Mouse (Mus musculus) embryonic facial prominence, embryonic 14.5 days (tissue): ENCODE data around the gene Per3. TPM values are rescaled to one million over a fixed set of nuclear protein-coding genes. Genes with fewer than 3 reads are reported as not detected.

ENCODE experiments used
- ATAC-seq: fragments of 200-750 bp; cut with Nextera tagmentation; 2 replicates; pipeline ENCODE4 v1.8.0; 2017; ENCODE audit warnings: low read depth, moderate number of reproducible peaks, moderate TSS enrichment
- DNase-seq: peaks from one replicate; pipeline ENCODE4 v3.0.0-alpha.2; 2015; ENCODE audit warnings: low spot score
- H3K27ac ChIP-seq: fragments of 300-500 bp; sonication (generic); replicated peaks from 2 replicates; pipeline ENCODE4 v1.5.1; 2014; ENCODE audit warnings: low read depth, mild to moderate bottlenecking, low read length, moderate library complexity
- H3K27me3 ChIP-seq: fragments of 300-500 bp; sonication (generic); replicated peaks from 2 replicates; pipeline ENCODE4 v1.6.1; 2014; ENCODE audit warnings: low read length; ENCODE audit not compliant: control insufficient read depth, insufficient read depth
- H3K36me3 ChIP-seq: fragments of 300-500 bp; sonication (generic); 2 replicates; pipeline ENCODE4 v1.6.1; 2014; ENCODE audit warnings: low read length, mixed read lengths; ENCODE audit not compliant: control insufficient read depth, insufficient read depth
- H3K4me1 ChIP-seq: fragments of 300-500 bp; sonication (generic); 2 replicates; pipeline ENCODE4 v1.6.1; 2014; ENCODE audit warnings: antibody characterized with exemption, low read length; ENCODE audit not compliant: control insufficient read depth, insufficient read depth
- H3K4me2 ChIP-seq: fragments of 300-500 bp; sonication (generic); 2 replicates; pipeline ENCODE4 v1.6.1; 2014; ENCODE audit warnings: low read depth, mild to moderate bottlenecking, low read length, moderate library complexity, mixed read lengths
- H3K4me3 ChIP-seq: fragments of 300-500 bp; sonication (generic); 2 replicates; pipeline ENCODE4 v1.5.1; 2014; ENCODE audit warnings: low read depth, mild to moderate bottlenecking, low read length
- H3K9ac ChIP-seq: fragments of 300-500 bp; sonication (generic); 2 replicates; pipeline ENCODE4 v1.6.1; 2014; ENCODE audit warnings: low read depth, mild to moderate bottlenecking, low read length, moderate library complexity, mixed read lengths
- H3K9me3 ChIP-seq: fragments of 300-500 bp; sonication (generic); 2 replicates; pipeline ENCODE4 v1.6.1; 2016; ENCODE audit warnings: low read length; ENCODE audit not compliant: control insufficient read depth
- WGBS: fragments of 180-500 bp; shearing (Covaris S2); extraction: QIAGEN DNeasy Blood & Tissue Kit; methylation state at CpG from one replicate; pipeline ENCODE4 v1.1.7; 2014; 5-methylcytosine and 5-hydroxymethylcytosine counted together
- polyA plus RNA-seq: library from polyadenylated mRNA; unstranded; fragments of >200 nt; fragmentation: Nextera tagmentation; extraction: Ambion mirVana; gene quantifications from 2 replicates; pipeline ENCODE4 v1.2.1, GENCODE M21; 2014

Gene Per3
- polyA plus RNA-seq, 1 experiment from 2014 or later = 6.0 TPM

DNA sequence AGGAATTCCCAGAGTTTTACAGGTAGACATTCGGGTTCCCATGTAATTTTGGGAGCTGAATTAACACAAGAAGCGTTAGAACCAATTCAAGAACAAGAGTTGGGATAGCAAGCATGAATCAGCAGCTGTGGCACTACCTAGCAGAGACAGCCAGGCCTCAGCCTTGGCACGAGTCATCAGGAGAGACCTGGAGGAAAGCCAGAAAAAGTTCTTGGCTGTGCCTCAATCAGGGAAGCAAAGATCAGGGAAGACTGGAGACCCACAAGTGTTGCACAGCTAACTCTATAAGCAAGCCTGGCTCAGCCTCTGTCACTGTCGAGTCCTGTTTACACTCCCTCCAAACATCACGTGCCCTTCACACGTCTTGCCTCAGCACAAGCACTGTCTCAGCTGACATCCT, 82.2 kb downstream of the Per3 start:
- 68% methylated on average over 6 of the region's 6 CpGs for WGBS

DNA sequence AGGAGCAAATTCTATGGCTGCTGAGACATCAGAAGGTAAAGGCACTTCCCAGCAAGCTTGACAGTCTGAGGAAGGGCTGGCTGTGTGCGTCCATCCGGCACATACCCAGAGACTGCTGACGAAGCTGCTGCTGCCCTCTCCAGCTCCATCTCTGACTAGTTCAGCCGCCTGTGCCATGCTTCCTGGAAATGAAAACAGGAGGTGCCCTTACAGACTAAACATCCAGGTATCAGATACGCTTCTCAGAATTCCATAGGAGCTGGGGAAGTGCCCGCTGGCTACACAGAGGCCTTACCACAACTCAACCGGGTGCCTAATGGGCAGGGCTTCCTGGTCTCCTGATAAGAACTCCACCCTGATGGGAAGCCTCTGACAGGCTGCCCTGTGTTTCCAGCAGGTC, 85.9 kb downstream of the Per3 start:
- H3K4me1 ChIP-seq = peaks cover 3% of the 10 kb centered on the region; the same call in 1 of the 2 replicates
- H3K36me3 ChIP-seq = no peaks in the 10 kb centered on the region
- H3K4me2 ChIP-seq = no peak overlapping the region
- no peak overlapping the region for H3K4me3 ChIP-seq
- ATAC-seq (no peak), DNase-seq (no peak)
- no peaks in the 10 kb centered on the region for H3K9me3 ChIP-seq
- H3K9ac ChIP-seq = no peak overlapping the region
- H3K27ac ChIP-seq = no peak overlapping the region
- no peaks in the 10 kb centered on the region for H3K27me3 ChIP-seq
- WGBS = 84% methylated on average over 7 of the region's 7 CpGs

More for the DNA sequence above, 82.2 kb downstream of the Per3 start:
- Histone ChIP-seq H3K27ac (no peak overlapping the region), H3K9ac (no peak overlapping the region), H3K9me3 (no peaks in the 10 kb centered on the region), H3K4me3 (no peak overlapping the region), H3K36me3 (no peaks in the 10 kb centered on the region), H3K4me2 (no peak overlapping the region), H3K4me1 (no peaks in the 10 kb centered on the region), H3K27me3 (no peaks in the 10 kb centered on the region)
- ATAC-seq (no peak), DNase-seq (no peak)

- no peak overlapping the region for H3K27ac ChIP-seq
- WGBS = 7% methylated on average over 1 of the region's 1 CpGs
- no peak for ATAC-seq
Observed at GRCm38 (mm10) chr4:150957106-150957458, 87.4 kb downstream of the Per3 start.

GRCm38 (mm10) chr4:150956369-150957105, 87.9 kb downstream of the Per3 start:
- DNase-seq (peak; percentile 87), ATAC-seq (peak; percentile 90)
- Histone ChIP-seq H3K9ac (no peak overlapping the region), H3K27me3 (no peaks in the 10 kb centered on the region), H3K27ac (no peak overlapping the region), H3K4me2 (no peak overlapping the region), H3K9me3 (no peaks in the 10 kb centered on the region), H3K4me3 (no peak overlapping the region), H3K4me1 (peaks cover 3% of the 10 kb centered on the region; the same call in 1 of the 2 replicates), H3K36me3 (no peaks in the 10 kb centered on the region)
- WGBS = 58% methylated on average over 13 of the region's 13 CpGs

More at GRCm38 (mm10) chr4:150957106-150957458, 87.4 kb downstream of the Per3 start:
- no peaks in the 10 kb centered on the region for H3K36me3 ChIP-seq
- no peak for DNase-seq
- H3K9ac ChIP-seq = no peak overlapping the region
- H3K4me3 ChIP-seq = no peak overlapping the region
- H3K4me1 ChIP-seq = peaks cover 3% of the 10 kb centered on the region; the same call in 1 of the 2 replicates
- no peaks in the 10 kb centered on the region for H3K27me3 ChIP-seq
- no peaks in the 10 kb centered on the region for H3K9me3 ChIP-seq
- no peak overlapping the region for H3K4me2 ChIP-seq

Other genes starting within 250 kb of the Per3 start
- gene Errfi1, start 190.7 kb downstream of the Per3 start, polyA plus RNA-seq = 25.5 and 26.7 TPM in 2 replicates
- gene Park7, start 130.2 kb downstream of the Per3 start, polyA plus RNA-seq = 387 and 401 TPM in 2 replicates
- 0.11 and 0.80 TPM in 2 replicates for gene Tnfrsf9, start 130.1 kb downstream of the Per3 start, polyA plus RNA-seq
- gene Uts2, start 47.6 kb downstream of the Per3 start, polyA plus RNA-seq = not detected in 2 replicates
- 51.7 and 54.5 TPM in 2 replicates for gene Vamp3, start 13.3 kb upstream of the Per3 start, polyA plus RNA-seq
- gene Gm13090, start 44.9 kb upstream of the Per3 start, polyA plus RNA-seq = not detected in 2 replicates